Mouse (Mus musculus) spleen, adult 2 months (tissue): ENCODE results near the gene Hsd17b3.

Experiments used
- CTCF ChIP-seq: fragments of 200-500 bp; IDR thresholded peaks from 2 replicates; pipeline ENCODE4 v1.5.1; 2011; ENCODE audit warnings: mild to moderate bottlenecking, inconsistent platforms; ENCODE audit not compliant: insufficient read depth, insufficient read length, insufficient replicate concordance; ENCODE audit errors: extremely low read depth
- POLR2A ChIP-seq: fragments of 200-500 bp; IDR thresholded peaks from 2 replicates; pipeline ENCODE4 v1.6.1; 2011; ENCODE audit warnings: low read depth, low read length, inconsistent platforms

- TF ChIP-seq POLR2A (no peak), CTCF (no peak)
Measured at GRCm38 (mm10) chr13:64038114-64038513, 50.9 kb downstream of the Hsd17b3 start.
